Mouse (Mus musculus) lung, postnatal 36 days (tissue): ENCODE data around the gene Sdr42e1.

Experiments
- DNase-seq: peaks from one replicate; pipeline ENCODE4 v3.0.0; 2022; ENCODE audit warnings: mixed read lengths

Sdr42e1 gene

GRCm38 (mm10) chr8:117660358-117661031 lies 13.0 kb downstream of the Sdr42e1 start:
- peak; percentile 14 for DNase-seq

- DNase-seq, result no peak
These were observed 14.5 kb downstream of the Sdr42e1 start for GRCm38 (mm10) chr8:117658990-117659389.

- no peak for DNase-seq
These were observed 21.2 kb downstream of the Sdr42e1 start for GRCm38 (mm10) chr8:117652318-117652717.

- no peak for DNase-seq
These were observed 27.0 kb downstream of the Sdr42e1 start for GRCm38 (mm10) chr8:117646440-117646839.

- DNase-seq, result peak; percentile 62
These were observed 27.5 kb downstream of the Sdr42e1 start for GRCm38 (mm10) chr8:117646020-117646419.

- DNase-seq, result no peak
These were observed 28.0 kb downstream of the Sdr42e1 start for GRCm38 (mm10) chr8:117645486-117645885.

- DNase-seq, result no peak
These were observed 33.9 kb downstream of the Sdr42e1 start for GRCm38 (mm10) chr8:117639631-117640030.

GRCm38 (mm10) chr8:117637462-117637861 lies 36.0 kb downstream of the Sdr42e1 start:
- no peak for DNase-seq

GRCm38 (mm10) chr8:117634406-117634805 lies 39.1 kb downstream of the Sdr42e1 start:
- no peak for DNase-seq

GRCm38 (mm10) chr8:117632532-117632931 lies 41.0 kb downstream of the Sdr42e1 start:
- no peak for DNase-seq

GRCm38 (mm10) chr8:117627096-117627495 lies 46.4 kb downstream of the Sdr42e1 start:
- no peak for DNase-seq

GRCm38 (mm10) chr8:117626040-117626838 lies 47.2 kb downstream of the Sdr42e1 start:
- DNase-seq, result peak; percentile 68

GRCm38 (mm10) chr8:117612861-117613260 lies 60.6 kb downstream of the Sdr42e1 start:
- no peak for DNase-seq
